Mouse (Mus musculus): ENCODE results near the gene Dab2ip. TPM values are rescaled to one million over a fixed set of nuclear protein-coding genes. Genes with fewer than 3 reads are reported as not detected.

Dab2ip gene
- polyA plus RNA-seq, 1 experiment from 2014 or later: 48.4 TPM

DNA sequence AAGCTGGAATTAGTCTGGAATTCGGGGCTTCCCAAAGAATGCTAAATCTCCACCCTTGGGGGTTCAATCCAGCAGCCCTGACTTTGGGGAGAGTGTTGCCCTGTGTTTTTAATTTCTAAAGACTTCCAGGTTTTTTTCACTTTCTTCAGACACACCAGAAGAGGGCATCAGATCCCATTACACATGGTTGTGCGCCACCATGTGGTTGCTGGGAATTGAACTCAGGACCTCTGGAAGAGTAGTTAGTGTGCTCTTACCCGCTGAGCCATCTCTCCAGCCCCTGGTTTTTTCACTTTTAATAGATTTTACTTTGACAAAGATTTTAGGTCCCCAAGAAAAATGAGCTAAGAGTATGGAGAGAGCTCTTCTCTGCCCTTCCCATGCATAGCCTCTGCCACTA is 43.6 kb downstream of the Dab2ip start:
- Histone ChIP-seq H3K4me1 (replicated peaks; ENCODE audit: control insufficient read depth, insufficient read depth, low read length) (no peaks in the 10 kb centered on the region), H3K27ac (no peak overlapping the region), H3K4me2 (replicated peaks) (no peak overlapping the region), H3K27me3 (ENCODE audit: control insufficient read depth, insufficient read depth, low read length) (no peaks in the 10 kb centered on the region), H3K9ac (no peak overlapping the region), H3K36me3 (replicated peaks; ENCODE audit: control insufficient read depth, insufficient read depth) (no peaks in the 10 kb centered on the region), H3K9me3 (ENCODE audit: control insufficient read depth, low read length) (no peaks in the 10 kb centered on the region), H3K4me3 (replicated peaks; ENCODE audit: low read length) (no peak overlapping the region)
- DNase-seq (ENCODE audit: low spot score): no peak
- ATAC-seq (ENCODE audit: low FRiP score): no peak
- WGBS: 82% methylated on average over 3 of the region's 3 CpGs

DNA sequence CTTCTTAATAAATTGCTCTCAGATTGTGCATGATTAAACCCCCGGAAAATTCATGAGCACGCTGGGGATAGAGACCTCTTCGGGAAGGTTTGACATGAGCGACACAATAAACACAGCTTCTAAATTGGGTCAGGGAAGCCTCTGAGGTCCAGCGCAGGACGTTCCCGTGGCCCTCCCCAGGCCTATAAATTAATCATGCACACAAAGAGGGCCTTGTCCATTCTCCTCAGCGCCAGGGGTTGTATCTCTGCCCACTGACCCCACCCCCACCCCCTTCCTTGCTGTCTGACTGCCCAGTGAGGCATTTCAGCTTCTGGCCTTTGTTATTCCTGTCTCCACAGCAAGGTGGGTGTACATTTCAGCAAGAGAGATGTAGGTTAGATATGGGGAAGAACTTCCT is 49.4 kb downstream of the Dab2ip start:
- no peak for DNase-seq (ENCODE audit: low spot score)
- 5% methylated on average over 8 of the region's 8 CpGs for WGBS
- no peak overlapping the region for H3K9ac ChIP-seq
- no peaks in the 10 kb centered on the region for H3K36me3 ChIP-seq (replicated peaks; ENCODE audit: control insufficient read depth, insufficient read depth)
- H3K4me2 ChIP-seq (replicated peaks): no peak overlapping the region
- H3K9me3 ChIP-seq (ENCODE audit: control insufficient read depth, low read length): no peaks in the 10 kb centered on the region
- no peak overlapping the region for H3K27ac ChIP-seq
- H3K27me3 ChIP-seq (ENCODE audit: control insufficient read depth, insufficient read depth, low read length): no peaks in the 10 kb centered on the region
- no peak overlapping the region for H3K4me3 ChIP-seq (replicated peaks; ENCODE audit: low read length)
- peaks cover 31% of the 10 kb centered on the region for H3K4me1 ChIP-seq (replicated peaks; ENCODE audit: control insufficient read depth, insufficient read depth, low read length)
- no peak for ATAC-seq (ENCODE audit: low FRiP score)

DNA sequence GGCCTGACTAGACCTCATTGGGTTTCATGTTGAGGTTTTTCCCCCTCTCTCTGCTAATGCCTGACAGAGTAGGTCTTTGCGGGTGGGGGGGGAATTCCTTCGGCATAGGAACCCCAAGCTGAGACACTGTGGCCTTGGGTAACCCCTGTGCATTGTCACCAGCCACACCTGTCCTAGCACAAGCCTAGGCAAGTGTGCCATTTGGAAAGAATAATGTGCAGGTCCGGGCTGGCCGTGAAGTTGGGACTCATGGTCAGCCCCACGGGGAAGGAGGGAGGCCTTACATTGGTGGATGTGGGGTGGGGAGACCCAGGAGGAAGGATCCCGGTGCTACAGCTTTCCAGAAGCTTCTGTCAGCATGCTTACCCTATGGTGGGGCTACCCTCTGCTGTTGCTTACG is 50.8 kb downstream of the Dab2ip start:
- Histone ChIP-seq H3K27ac (no peak overlapping the region), H3K4me1 (replicated peaks; ENCODE audit: control insufficient read depth, insufficient read depth, low read length) (peaks cover 31% of the 10 kb centered on the region), H3K36me3 (replicated peaks; ENCODE audit: control insufficient read depth, insufficient read depth) (no peaks in the 10 kb centered on the region), H3K27me3 (ENCODE audit: control insufficient read depth, insufficient read depth, low read length) (no peaks in the 10 kb centered on the region), H3K4me3 (replicated peaks; ENCODE audit: low read length) (no peak overlapping the region), H3K9me3 (ENCODE audit: control insufficient read depth, low read length) (no peaks in the 10 kb centered on the region), H3K9ac (no peak overlapping the region), H3K4me2 (replicated peaks) (no peak overlapping the region)
- DNase-seq (ENCODE audit: low spot score) (no peak), ATAC-seq (ENCODE audit: low FRiP score) (no peak)
- WGBS: 89% methylated on average over 7 of the region's 7 CpGs

DNA sequence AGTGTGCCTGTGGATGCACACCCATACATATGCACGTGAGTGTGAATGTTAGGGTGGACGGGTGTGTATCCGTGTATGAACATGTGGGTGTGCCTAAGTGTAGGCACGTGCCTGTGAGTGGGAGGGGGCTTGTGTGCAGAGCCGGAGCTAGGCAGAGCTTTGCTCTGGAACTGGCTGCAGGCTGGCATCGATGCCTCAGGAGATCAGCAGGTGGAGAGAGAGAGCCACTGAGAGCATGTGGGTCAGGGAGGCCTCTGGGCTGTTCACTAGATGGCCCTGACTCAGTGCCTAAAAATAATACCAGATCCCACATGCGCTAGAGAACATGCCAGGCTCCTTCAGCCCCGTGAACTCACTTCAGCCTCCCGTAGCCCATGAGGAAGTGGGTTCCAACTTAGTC is 51.3 kb downstream of the Dab2ip start:
- no peak overlapping the region for H3K4me3 ChIP-seq (replicated peaks; ENCODE audit: low read length)
- DNase-seq (ENCODE audit: low spot score): no peak
- no peaks in the 10 kb centered on the region for H3K9me3 ChIP-seq (ENCODE audit: control insufficient read depth, low read length)
- H3K27me3 ChIP-seq (ENCODE audit: control insufficient read depth, insufficient read depth, low read length): no peaks in the 10 kb centered on the region
- H3K27ac ChIP-seq: no peak overlapping the region
- no peak overlapping the region for H3K9ac ChIP-seq
- peaks cover 31% of the 10 kb centered on the region for H3K4me1 ChIP-seq (replicated peaks; ENCODE audit: control insufficient read depth, insufficient read depth, low read length)
- peak; percentile 28 for ATAC-seq (ENCODE audit: low FRiP score)
- no peak overlapping the region for H3K4me2 ChIP-seq (replicated peaks)
- 52% methylated on average over 9 of the region's 9 CpGs for WGBS
- H3K36me3 ChIP-seq (replicated peaks; ENCODE audit: control insufficient read depth, insufficient read depth): no peaks in the 10 kb centered on the region

DNA sequence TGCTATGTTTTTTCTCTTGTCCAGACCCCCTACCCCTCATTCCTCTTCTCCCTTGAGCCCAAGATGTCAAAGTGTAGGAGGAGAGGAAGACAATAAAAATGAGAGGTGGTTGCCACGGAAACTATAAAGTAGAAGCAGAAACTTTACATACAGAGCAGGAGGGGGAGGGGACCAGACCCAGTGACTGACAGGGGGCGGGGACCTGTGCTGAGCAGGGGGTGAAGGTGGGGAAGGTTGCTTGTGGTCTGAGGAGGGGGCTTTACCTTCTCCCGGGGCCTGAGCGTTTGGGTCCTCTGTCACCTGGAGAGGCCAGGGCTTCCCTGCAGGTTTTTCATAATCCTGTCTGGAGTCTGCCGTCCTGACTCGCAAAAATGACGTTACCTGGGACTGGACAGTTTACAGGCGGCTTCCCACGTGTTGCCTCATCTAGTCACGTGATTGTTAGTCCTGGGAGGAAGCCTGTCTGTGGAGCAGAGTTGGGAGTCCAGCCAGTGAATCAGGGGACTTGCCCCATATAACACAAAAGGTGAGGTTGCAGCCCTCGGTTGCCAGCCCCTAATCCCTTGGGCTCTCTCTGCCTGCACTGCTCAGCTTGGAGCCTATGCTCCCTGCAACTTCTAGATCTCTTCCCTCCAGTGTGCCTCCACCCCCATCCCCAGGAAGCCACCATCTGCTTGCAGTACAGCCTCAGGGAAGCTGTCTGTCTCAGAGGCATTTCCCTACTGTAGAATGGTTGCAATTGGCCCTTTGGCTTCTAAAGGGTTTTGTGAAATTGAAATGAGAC is 52.3 kb downstream of the Dab2ip start:
- peaks cover 31% of the 10 kb centered on the region for H3K4me1 ChIP-seq (replicated peaks; ENCODE audit: control insufficient read depth, insufficient read depth, low read length)

DNA sequence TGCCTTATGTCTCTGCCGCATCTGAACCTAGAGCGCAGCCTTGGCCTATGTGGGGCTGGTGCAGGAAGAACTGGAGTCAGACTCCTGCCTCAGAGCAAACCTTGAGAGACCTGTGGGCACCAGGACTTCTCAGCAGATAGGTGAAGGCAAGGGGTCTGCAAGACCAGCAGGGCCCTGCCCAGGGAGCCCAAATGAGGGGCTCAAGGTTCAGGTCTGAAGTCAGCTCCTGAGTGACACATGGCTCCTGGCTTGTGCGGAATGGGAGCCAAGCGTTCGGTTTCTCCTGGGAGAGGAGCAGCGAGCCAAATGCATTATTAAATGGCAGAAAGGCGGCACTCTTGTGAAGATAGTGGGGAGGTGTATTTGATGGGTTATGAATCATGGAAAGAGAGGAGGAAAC is 52.9 kb downstream of the Dab2ip start:
- no peak overlapping the region for H3K27ac ChIP-seq
- H3K4me1 ChIP-seq (replicated peaks; ENCODE audit: control insufficient read depth, insufficient read depth, low read length): peaks cover 31% of the 10 kb centered on the region
- no peaks in the 10 kb centered on the region for H3K36me3 ChIP-seq (replicated peaks; ENCODE audit: control insufficient read depth, insufficient read depth)
- no peak overlapping the region for H3K4me2 ChIP-seq (replicated peaks)
- H3K9ac ChIP-seq: no peak overlapping the region
- 53% methylated on average over 7 of the region's 7 CpGs for WGBS
- H3K27me3 ChIP-seq (ENCODE audit: control insufficient read depth, insufficient read depth, low read length): no peaks in the 10 kb centered on the region
- ATAC-seq (ENCODE audit: low FRiP score) (no peak), DNase-seq (ENCODE audit: low spot score) (no peak)
- H3K4me3 ChIP-seq (replicated peaks; ENCODE audit: low read length): no peak overlapping the region
- H3K9me3 ChIP-seq (ENCODE audit: control insufficient read depth, low read length): no peaks in the 10 kb centered on the region

More for the DNA sequence above, 52.3 kb downstream of the Dab2ip start:
- H3K36me3 ChIP-seq (replicated peaks; ENCODE audit: control insufficient read depth, insufficient read depth): no peaks in the 10 kb centered on the region
- no peak overlapping the region for H3K9ac ChIP-seq
- H3K4me3 ChIP-seq (replicated peaks; ENCODE audit: low read length): no peak overlapping the region
- no peak overlapping the region for H3K27ac ChIP-seq
- DNase-seq (ENCODE audit: low spot score) (no peak), ATAC-seq (ENCODE audit: low FRiP score) (no peak)
- H3K27me3 ChIP-seq (ENCODE audit: control insufficient read depth, insufficient read depth, low read length): no peaks in the 10 kb centered on the region
- no peaks in the 10 kb centered on the region for H3K9me3 ChIP-seq (ENCODE audit: control insufficient read depth, low read length)
- under 1% methylated on average over 11 of the region's 11 CpGs for WGBS
- H3K4me2 ChIP-seq (replicated peaks): peak overlapping the region; percentile 15; the same call in 1 of the 2 replicates

DNA sequence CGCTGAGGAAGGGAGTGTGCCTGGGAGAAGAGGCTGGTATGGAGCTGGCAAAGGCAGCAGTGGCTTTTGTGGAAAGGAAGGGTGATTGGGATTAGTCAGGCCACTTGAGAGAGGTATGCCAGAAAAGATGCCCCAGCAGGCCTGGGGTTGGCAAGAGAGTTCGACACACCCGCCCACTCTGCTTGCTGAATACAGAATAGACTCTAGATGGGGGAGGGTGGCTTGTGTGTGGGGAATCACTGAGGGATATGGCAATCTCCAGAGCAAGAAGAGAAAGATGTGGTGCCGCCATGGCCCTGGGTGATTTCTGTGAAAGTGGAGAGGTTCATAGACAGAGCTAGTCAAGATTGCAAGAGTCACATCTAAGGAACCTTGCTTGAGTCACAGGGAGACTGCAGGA is 53.6 kb downstream of the Dab2ip start:
- no peaks in the 10 kb centered on the region for H3K36me3 ChIP-seq (replicated peaks; ENCODE audit: control insufficient read depth, insufficient read depth)
- DNase-seq (ENCODE audit: low spot score) (no peak), ATAC-seq (ENCODE audit: low FRiP score) (no peak)
- H3K4me2 ChIP-seq (replicated peaks): no peak overlapping the region
- no peaks in the 10 kb centered on the region for H3K27me3 ChIP-seq (ENCODE audit: control insufficient read depth, insufficient read depth, low read length)
- peaks cover 31% of the 10 kb centered on the region for H3K4me1 ChIP-seq (replicated peaks; ENCODE audit: control insufficient read depth, insufficient read depth, low read length)
- H3K27ac ChIP-seq: no peak overlapping the region
- H3K4me3 ChIP-seq (replicated peaks; ENCODE audit: low read length): no peak overlapping the region
- no peak overlapping the region for H3K9ac ChIP-seq
- H3K9me3 ChIP-seq (ENCODE audit: control insufficient read depth, low read length): no peaks in the 10 kb centered on the region
- 73% methylated on average over 4 of the region's 4 CpGs for WGBS

DNA sequence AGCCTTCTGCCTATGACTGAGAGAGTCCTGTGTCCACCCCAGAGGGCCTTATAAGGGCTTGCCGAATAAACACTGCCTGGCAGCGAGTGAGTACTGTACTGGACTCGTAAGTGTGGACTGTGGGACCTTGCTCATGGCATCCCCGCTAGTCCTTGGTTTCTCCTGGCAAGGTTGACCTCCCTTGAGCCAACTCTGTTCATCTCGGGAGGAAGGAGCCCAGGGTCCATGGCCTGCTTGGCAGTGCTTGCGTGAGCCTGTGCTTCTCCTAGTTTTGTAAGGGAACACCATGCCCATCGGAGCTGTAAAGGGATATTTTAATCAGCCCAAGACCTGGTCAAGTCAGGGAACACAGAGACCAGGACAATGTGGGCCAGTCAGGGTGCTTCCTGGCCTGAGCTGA is 54.2 kb downstream of the Dab2ip start:
- H3K27me3 ChIP-seq (ENCODE audit: control insufficient read depth, insufficient read depth, low read length): no peaks in the 10 kb centered on the region

DNA sequence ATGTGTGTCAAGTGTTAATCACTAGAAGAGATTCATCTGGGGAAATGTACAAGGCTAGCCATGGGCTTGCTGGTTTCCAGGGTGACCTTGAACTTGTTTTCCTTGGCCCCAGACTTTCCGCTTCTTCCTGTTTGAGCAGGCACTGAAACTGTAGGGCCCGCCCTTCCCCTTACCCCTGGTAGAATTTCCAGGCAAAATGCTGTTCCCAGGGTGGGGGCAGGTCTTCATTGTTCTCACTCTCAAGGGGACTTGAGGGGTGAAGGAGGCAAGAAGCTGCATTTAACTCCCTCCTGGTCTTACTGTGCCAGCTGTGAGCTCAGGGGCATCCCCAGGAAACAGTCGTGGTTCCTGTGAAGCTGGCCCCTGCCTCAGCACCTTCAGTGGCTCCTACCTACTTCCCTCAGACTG is 55.9 kb downstream of the Dab2ip start:
- no peaks in the 10 kb centered on the region for H3K36me3 ChIP-seq (replicated peaks; ENCODE audit: control insufficient read depth, insufficient read depth)
- no peak overlapping the region for H3K27ac ChIP-seq
- H3K4me2 ChIP-seq (replicated peaks): no peak overlapping the region
- no peak overlapping the region for H3K4me3 ChIP-seq (replicated peaks; ENCODE audit: low read length)
- H3K4me1 ChIP-seq (replicated peaks; ENCODE audit: control insufficient read depth, insufficient read depth, low read length): peaks cover 24% of the 10 kb centered on the region
- DNase-seq (ENCODE audit: low spot score) (no peak), ATAC-seq (ENCODE audit: low FRiP score) (no peak)
- no peaks in the 10 kb centered on the region for H3K27me3 ChIP-seq (ENCODE audit: control insufficient read depth, insufficient read depth, low read length)
- H3K9ac ChIP-seq: no peak overlapping the region
- no peaks in the 10 kb centered on the region for H3K9me3 ChIP-seq (ENCODE audit: control insufficient read depth, low read length)
- 38% methylated on average over 3 of the region's 3 CpGs for WGBS

More for the DNA sequence above, 54.2 kb downstream of the Dab2ip start:
- no peak for ATAC-seq (ENCODE audit: low FRiP score)
- Histone ChIP-seq H3K27ac (no peak overlapping the region), H3K9ac (no peak overlapping the region), H3K4me3 (replicated peaks; ENCODE audit: low read length) (no peak overlapping the region), H3K4me2 (replicated peaks) (no peak overlapping the region), H3K36me3 (replicated peaks; ENCODE audit: control insufficient read depth, insufficient read depth) (no peaks in the 10 kb centered on the region), H3K9me3 (ENCODE audit: control insufficient read depth, low read length) (no peaks in the 10 kb centered on the region), H3K4me1 (replicated peaks; ENCODE audit: control insufficient read depth, insufficient read depth, low read length) (peaks cover 29% of the 10 kb centered on the region)
- DNase-seq (ENCODE audit: low spot score): no peak
- WGBS: 90% methylated on average over 7 of the region's 7 CpGs

DNA sequence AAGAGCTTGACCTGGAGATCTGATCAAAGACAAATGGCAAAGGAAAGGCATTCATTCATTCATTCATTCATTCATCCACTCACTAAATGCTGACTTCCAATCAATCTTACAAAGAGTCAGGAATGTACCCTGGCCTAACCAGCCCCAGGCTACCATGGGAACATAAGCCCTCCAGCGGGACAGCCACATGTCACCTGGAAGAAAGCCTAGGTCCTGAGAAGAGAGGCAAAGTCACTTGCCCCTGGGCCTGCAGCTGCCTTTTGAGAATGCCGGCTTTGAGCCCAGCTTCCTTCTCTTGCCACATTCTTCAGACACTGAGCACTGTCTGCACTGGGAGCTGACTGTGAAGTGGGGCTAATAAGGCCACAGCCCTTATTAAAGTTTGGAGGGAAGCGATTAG is 56.3 kb downstream of the Dab2ip start:
- Histone ChIP-seq H3K4me2 (replicated peaks) (no peak overlapping the region), H3K27ac (no peak overlapping the region), H3K4me1 (replicated peaks; ENCODE audit: control insufficient read depth, insufficient read depth, low read length) (peaks cover 26% of the 10 kb centered on the region), H3K36me3 (replicated peaks; ENCODE audit: control insufficient read depth, insufficient read depth) (no peaks in the 10 kb centered on the region), H3K4me3 (replicated peaks; ENCODE audit: low read length) (no peak overlapping the region), H3K9me3 (ENCODE audit: control insufficient read depth, low read length) (no peaks in the 10 kb centered on the region), H3K9ac (no peak overlapping the region), H3K27me3 (ENCODE audit: control insufficient read depth, insufficient read depth, low read length) (no peaks in the 10 kb centered on the region)
- WGBS: 64% methylated on average over 3 of the region's 3 CpGs
- DNase-seq (ENCODE audit: low spot score) (no peak), ATAC-seq (ENCODE audit: low FRiP score) (no peak)
